Mouse (Mus musculus) small intestine, adult 2 months (tissue): ENCODE data around the gene Ndufa4l2. TPM values are rescaled to one million over a fixed set of nuclear protein-coding genes. Genes with fewer than 3 reads are reported as not detected.
A peak's percentile ranks its signal among the peaks of the same experiment; 100 is the strongest.

Source experiments
- H3K27ac ChIP-seq: fragments of 200-500 bp; 2 replicates; pipeline ENCODE4 v1.5.1; 2012; ENCODE audit warnings: low read depth, low read length, control low read depth, inconsistent platforms; ENCODE audit not compliant: insufficient read depth
- H3K27me3 ChIP-seq: fragments of 200-500 bp; 2 replicates; pipeline ENCODE4 v1.6.1; 2012; ENCODE audit warnings: mild to moderate bottlenecking, moderate library complexity, low read length, inconsistent platforms; ENCODE audit not compliant: control insufficient read depth, insufficient read depth
- H3K36me3 ChIP-seq: fragments of 200-500 bp; 2 replicates; pipeline ENCODE4 v1.6.1; 2012; ENCODE audit warnings: mild to moderate bottlenecking, low read length, control low read depth, inconsistent platforms; ENCODE audit not compliant: control insufficient read depth, insufficient read depth
- H3K4me1 ChIP-seq: fragments of 200-500 bp; 2 replicates; pipeline ENCODE4 v1.6.1; 2012; ENCODE audit warnings: low read length, inconsistent platforms, mixed read lengths; ENCODE audit not compliant: control insufficient read depth, insufficient read depth, insufficient read length
- H3K4me3 ChIP-seq: fragments of 200-500 bp; 2 replicates; pipeline ENCODE4 v1.5.1; 2012; ENCODE audit warnings: low read depth, mild to moderate bottlenecking, control low read depth, inconsistent platforms, low read length, moderate library complexity
- CTCF ChIP-seq: fragments of 200-500 bp; IDR thresholded peaks from 2 replicates; pipeline ENCODE4 v1.5.1; 2012; ENCODE audit warnings: low read depth, mild to moderate bottlenecking, control low read depth, inconsistent platforms, low read length, moderate library complexity, mixed read lengths; ENCODE audit not compliant: insufficient replicate concordance, insufficient read length; ENCODE audit errors: extremely low read depth
- POLR2A ChIP-seq: fragments of 200-500 bp; IDR thresholded peaks from 2 replicates; pipeline ENCODE4 v1.6.1; 2012; ENCODE audit warnings: low read depth, mild to moderate bottlenecking, control low read depth, inconsistent platforms, low read length, moderate library complexity
- WGBS: fragments of 180-500 bp; shearing (Covaris S2); methylation state at CpG from one replicate; pipeline ENCODE4 v1.1.7; 2018; 5-methylcytosine and 5-hydroxymethylcytosine counted together
- polyA plus RNA-seq: library from polyadenylated mRNA; depleted of rRNA; stranded (reverse); fragments of >200 nt; gene quantifications from 2 replicates; pipeline ENCODE4 v1.2.3, GENCODE M21; 2012

Ndufa4l2 gene
- polyA plus RNA-seq, 1 experiment = 5.6 TPM

DNA sequence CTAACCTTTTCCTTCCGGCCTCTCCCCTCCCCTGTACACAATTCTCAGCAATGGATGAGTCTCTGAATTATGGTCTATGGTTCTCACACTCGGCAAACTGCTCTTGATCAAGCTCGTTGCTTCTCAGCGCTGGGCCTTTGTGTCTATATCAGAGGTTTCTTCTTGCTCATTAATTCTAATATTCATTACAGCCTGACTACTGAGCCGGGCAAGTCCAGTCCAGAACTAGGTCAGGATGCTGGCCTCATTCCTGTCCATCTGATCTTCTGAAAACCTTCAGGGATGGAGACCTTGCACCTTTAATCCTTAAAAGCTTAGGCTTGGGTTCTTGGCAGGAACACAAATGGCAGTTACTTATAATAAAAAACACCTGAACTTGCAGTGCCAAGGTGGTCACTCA, 15.3 kb upstream of the Ndufa4l2 start:
- Histone ChIP-seq H3K4me3 (no peak overlapping the region), H3K27ac (no peak overlapping the region), H3K36me3 (peaks cover 45% of the 10 kb centered on the region), H3K27me3 (no peaks in the 10 kb centered on the region), H3K4me1 (no peaks in the 10 kb centered on the region)
- TF ChIP-seq POLR2A (no peak), CTCF (no peak)
- 87% methylated on average over 5 of the region's 5 CpGs for WGBS

- H3K4me3 ChIP-seq = no peak overlapping the region
- TF ChIP-seq POLR2A = no peak
- TF ChIP-seq CTCF = no peak
- H3K4me1 ChIP-seq = no peaks in the 10 kb centered on the region
- H3K27ac ChIP-seq = no peak overlapping the region
- no peaks in the 10 kb centered on the region for H3K27me3 ChIP-seq
- 76% methylated on average over 4 of the region's 4 CpGs for WGBS
- H3K36me3 ChIP-seq = peaks cover 41% of the 10 kb centered on the region
Measured at GRCm38 (mm10) chr10:127500042-127500441, 14.7 kb upstream of the Ndufa4l2 start.

DNA sequence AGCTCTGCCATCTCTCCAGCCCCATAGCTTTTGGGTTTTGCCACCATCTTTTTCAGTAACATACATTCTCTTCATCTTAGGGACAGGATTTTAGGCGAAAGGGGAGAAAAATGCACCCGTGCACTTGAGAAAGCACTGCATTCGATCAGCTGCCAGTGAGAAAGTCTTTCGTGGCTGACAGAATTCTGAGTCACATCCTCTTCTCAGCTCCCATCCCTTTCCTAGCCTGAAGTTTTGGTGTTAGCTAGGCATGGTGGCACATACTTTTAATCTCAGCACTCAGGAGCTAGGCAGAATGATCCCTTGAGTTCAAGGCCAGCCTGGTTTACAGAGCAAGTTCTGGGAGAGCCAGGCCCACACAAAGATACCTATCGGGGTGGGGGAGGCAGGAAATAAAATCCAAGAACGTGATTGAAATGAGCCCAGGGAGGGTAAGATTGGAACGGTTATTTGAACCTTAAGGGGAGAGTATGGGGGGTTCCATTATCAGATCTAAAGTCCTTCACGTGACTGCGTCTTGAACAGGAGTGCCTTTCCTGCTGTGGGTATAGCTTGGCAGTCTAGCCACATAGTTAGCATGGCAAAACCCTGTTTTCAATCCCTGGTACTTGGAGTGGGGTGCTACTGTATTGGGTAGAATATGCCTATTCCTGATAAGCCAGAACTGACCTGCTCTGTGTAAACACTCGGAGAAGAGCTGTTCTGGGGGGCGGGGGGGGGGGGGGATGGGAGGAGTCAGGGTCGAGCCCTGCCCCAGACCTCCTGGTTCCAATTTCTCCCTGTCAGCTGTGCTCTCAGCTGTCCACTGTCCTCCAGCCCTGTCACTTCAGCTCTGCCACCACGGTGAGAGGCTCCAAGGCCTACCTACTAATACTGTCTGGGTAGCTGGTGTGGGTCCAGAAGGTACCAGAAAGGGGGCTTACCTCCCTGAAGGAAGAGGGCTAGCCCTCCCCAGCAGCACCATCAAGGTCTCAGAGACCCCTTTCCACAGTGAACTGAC, 13.6 kb upstream of the Ndufa4l2 start, which contains the start of gene Stac3:
Gene Stac3 (plus strand): TSS at position 793 of the 1,000 bp plus-strand sequence.
- no peaks in the 10 kb centered on the region for H3K27me3 ChIP-seq
- no peak for TF ChIP-seq POLR2A
- TF ChIP-seq CTCF = no peak
- WGBS = 68% methylated on average over 13 of the region's 13 CpGs
- peaks cover 34% of the 10 kb centered on the region for H3K36me3 ChIP-seq
- no peaks in the 10 kb centered on the region for H3K4me1 ChIP-seq
- H3K27ac ChIP-seq = no peak within 1 kb of the TSS
- no peak within 1 kb of the TSS for H3K4me3 ChIP-seq

DNA sequence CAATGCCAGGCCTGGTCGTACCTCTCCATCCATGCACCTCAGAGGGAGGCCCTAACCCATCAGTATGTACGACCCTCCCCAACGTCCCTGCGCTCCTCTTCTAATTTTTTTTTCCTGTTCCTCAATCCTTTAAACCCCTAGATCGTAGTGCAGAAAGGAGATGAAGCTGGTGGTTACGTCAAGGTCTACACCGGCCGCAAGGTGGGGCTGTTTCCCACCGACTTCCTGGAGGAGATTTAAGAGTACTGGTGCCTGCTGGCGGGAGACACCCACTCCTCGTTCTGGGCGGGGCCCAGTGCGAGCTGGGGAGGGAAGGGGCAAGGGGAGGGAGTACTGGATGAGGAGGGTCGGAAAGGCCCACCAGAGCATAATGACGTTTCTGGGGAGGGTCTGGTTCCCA, 6.5 kb upstream of the Ndufa4l2 start:
- H3K27me3 ChIP-seq = peaks cover 27% of the 10 kb centered on the region
- no peaks in the 10 kb centered on the region for H3K36me3 ChIP-seq
- WGBS = 6% methylated on average over 15 of the region's 15 CpGs
- H3K4me3 ChIP-seq = peak overlapping the region; percentile 29
- no peak overlapping the region for H3K27ac ChIP-seq
- TF ChIP-seq CTCF = peak; percentile 73; the same call in 1 of the 2 replicates
- TF ChIP-seq POLR2A = no peak
- H3K4me1 ChIP-seq = peaks cover 14% of the 10 kb centered on the region

GRCm38 (mm10) chr10:127509051-127509836, 5.5 kb upstream of the Ndufa4l2 start:
- Histone ChIP-seq H3K27me3 (peaks cover 35% of the 10 kb centered on the region), H3K4me3 (peak overlapping the region; percentile 50), H3K4me1 (peaks cover 20% of the 10 kb centered on the region), H3K36me3 (no peaks in the 10 kb centered on the region), H3K27ac (no peak overlapping the region)
- 2% methylated on average over 35 of the region's 35 CpGs for WGBS
- TF ChIP-seq CTCF (peak; percentile 91; the same call in 1 of the 2 replicates), POLR2A (no peak)

DNA sequence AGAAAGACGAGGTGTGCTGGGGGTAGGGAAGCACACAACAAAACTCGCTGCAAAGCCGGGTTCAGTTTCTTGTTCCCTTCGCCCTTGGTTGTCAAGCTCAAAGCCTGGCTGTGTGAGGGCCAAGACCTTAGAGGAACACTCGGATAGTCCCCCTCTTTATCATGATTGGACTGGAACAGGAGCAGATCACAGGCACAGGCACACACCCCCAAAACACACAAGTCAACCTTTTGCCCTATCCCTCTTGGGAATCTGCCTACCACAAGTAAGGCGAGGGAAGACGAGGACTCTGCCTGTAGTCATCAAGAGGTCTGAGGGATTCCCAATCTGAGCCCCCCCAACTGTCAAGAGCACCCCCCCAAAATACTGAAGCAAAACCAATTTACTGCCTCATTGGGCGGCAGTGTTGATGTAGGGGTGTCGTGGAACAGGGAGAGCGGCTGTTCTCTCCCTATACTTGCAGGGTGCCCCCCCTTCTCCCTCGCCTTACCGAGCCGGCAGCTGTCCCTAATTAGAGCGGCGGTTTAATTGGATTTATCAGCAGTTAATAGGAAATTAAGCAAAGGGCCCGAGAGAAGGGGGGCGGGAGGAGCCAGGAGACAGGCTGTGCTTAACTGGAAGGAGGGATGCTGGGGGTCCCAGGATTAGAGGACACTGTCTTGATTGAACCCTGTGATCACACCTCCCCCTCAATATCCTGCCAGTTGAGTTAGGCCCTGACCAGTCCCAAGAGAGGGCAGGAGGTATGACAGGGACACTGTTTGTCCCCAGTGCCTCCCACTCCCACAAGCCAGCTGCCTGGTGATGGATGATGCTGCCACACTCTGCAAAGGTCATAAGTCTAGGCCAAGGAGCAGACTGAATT, 4.7 kb upstream of the Ndufa4l2 start:
- Histone ChIP-seq H3K36me3 (no peaks in the 10 kb centered on the region), H3K27ac (no peak overlapping the region), H3K4me3 (peak overlapping the region; percentile 50; the same call in 1 of the 2 replicates), H3K4me1 (peaks cover 20% of the 10 kb centered on the region), H3K27me3 (peaks cover 35% of the 10 kb centered on the region)
- TF ChIP-seq CTCF (no peak), POLR2A (no peak)
- 34% methylated on average over 17 of the region's 17 CpGs for WGBS
